ENCODE assay signal across 8 mouse cellular contexts in the genomic region with DNA sequence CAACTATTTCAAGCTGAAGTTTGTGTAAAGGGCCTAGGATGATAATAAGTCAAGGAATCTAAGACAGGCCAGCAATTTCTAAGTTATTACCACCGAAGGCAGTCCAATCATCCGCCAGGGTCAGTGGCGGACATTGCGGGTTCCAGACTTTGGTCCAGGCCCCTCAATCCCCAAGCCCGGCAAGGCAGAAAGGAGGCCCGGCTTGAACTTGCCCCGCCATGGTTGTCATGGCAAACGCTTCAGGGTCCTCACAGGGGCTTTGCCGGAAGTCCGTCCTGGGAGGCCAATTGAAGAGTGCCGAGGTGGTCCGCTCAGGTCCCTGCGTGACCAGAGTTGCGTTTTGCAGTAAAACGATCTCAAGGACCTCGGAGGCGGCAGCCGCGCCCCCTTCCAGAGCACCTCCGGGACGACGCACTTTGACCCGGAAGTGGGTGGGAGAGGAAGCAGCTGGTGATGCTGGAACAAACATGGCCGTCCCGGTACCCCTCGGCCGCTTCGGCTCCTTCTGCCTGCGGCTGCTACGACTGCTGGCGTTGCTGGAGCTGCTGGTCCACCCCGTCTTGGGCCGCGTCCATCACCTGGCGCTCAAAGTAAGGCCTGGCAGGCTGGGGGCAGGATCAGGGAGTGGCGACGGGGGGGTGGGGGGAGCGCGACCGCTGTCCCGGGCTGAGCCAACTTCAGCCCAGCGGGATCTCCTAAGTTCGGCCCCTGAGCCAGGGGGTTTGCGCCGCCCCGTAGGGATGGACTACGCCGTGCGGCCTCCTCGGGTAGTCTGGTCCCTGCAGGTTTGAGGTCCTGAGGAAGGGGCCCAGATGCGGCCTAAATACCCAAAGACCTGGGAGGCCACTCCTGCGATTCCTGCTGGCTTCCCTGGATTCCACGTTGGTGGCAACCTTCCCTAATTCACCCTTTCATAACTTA. TPM values are rescaled to one million over a fixed set of nuclear protein-coding genes. Genes with fewer than 3 reads are reported as not detected.
DNase-seq lines count a peak whose midpoint lies in the region; ATAC-seq and TF ChIP-seq lines count a peak whose summit lies in the region.

A gene (plus strand): TSS at position 425 of the 921 bp plus-strand sequence.

- H3K9me3 ChIP-seq in E14TG2a.4 (ENCODE audit: low read length), result no peaks in the 10 kb centered on the region
- no peaks in the 10 kb centered on the region for H3K9me3 ChIP-seq in forebrain, embryonic 12.5 days
- no peaks in the 10 kb centered on the region for H3K9me3 ChIP-seq in heart, postnatal 0 days (replicated peaks; ENCODE audit: control insufficient read depth, low read length)
- H3K9me3 ChIP-seq in neural tube, embryonic 15.5 days (replicated peaks), result no peaks in the 10 kb centered on the region

- TF ChIP-seq EP300 in heart, postnatal 0 days (IDR thresholded peaks at IDR 0.05; ENCODE audit: low read depth), result no peak

- peak; percentile 91 for ATAC-seq in forebrain, embryonic 12.5 days (ENCODE audit: low FRiP score)
- peak; percentile 90 for ATAC-seq in heart, postnatal 0 days (ENCODE audit: insufficient read depth, low read depth)
- peak; percentile 96 for ATAC-seq in neural tube, embryonic 15.5 days (ENCODE audit: low FRiP score)

- under 1% methylated on average over 53 of the region's 53 CpGs for WGBS in forebrain, embryonic 12.5 days
- WGBS in heart, postnatal 0 days, result under 1% methylated on average over 51 of the region's 53 CpGs
- WGBS in neural tube, embryonic 15.5 days, result under 1% methylated on average over 52 of the region's 53 CpGs

- H3K27me3 ChIP-seq in E14TG2a.4 (ENCODE audit: insufficient read depth, low read length), result no peaks in the 10 kb centered on the region
- no peaks in the 10 kb centered on the region for H3K27me3 ChIP-seq in forebrain, embryonic 12.5 days
- H3K27me3 ChIP-seq in heart, postnatal 0 days (ENCODE audit: control insufficient read depth, insufficient read depth, low read length), result no peaks in the 10 kb centered on the region
- no peaks in the 10 kb centered on the region for H3K27me3 ChIP-seq in neural tube, embryonic 15.5 days (replicated peaks)

- DNase-seq in c-Kit-positive CD71-positive TER-119-negative erythroid progenitor cells, embryonic 14.5 days (ENCODE audit: low read depth), result peak; percentile 74
- DNase-seq in heart, postnatal 0 days (ENCODE audit: low spot score), result peak; percentile 88
- DNase-seq in kidney, postnatal 4 days, result peak; percentile 92 to 94
- DNase-seq in lung, adult 18-20 months, result peak; percentile 86 to 88
- peak; percentile 86 for DNase-seq in testis, postnatal 14 days (ENCODE audit: low spot score)

- peaks cover 58% of the 10 kb centered on the region for H3K4me1 ChIP-seq in E14TG2a.4 (replicated peaks; ENCODE audit: low read depth, low read length)
- peaks cover 26% of the 10 kb centered on the region for H3K4me1 ChIP-seq in forebrain, embryonic 12.5 days
- H3K4me1 ChIP-seq in heart, postnatal 0 days (ENCODE audit: control insufficient read depth, insufficient read depth), result peaks cover 16% of the 10 kb centered on the region
- peaks cover 28% of the 10 kb centered on the region for H3K4me1 ChIP-seq in neural tube, embryonic 15.5 days

- H3K4me2 ChIP-seq in forebrain, embryonic 12.5 days, result peak within 1 kb of the TSS; percentile 82
- peak within 1 kb of the TSS; percentile 88 for H3K4me2 ChIP-seq in heart, postnatal 0 days (ENCODE audit: low read depth, low read length)
- H3K4me2 ChIP-seq in neural tube, embryonic 15.5 days, result peak within 1 kb of the TSS; percentile 80

- peaks cover 47% of the 10 kb centered on the region for H3K36me3 ChIP-seq in E14TG2a.4 (ENCODE audit: insufficient read depth, low read length)
- no peaks in the 10 kb centered on the region; the same call in 1 of the 2 replicates for H3K36me3 ChIP-seq in forebrain, embryonic 12.5 days (replicated peaks)
- peaks cover 27% of the 10 kb centered on the region for H3K36me3 ChIP-seq in heart, postnatal 0 days (replicated peaks; ENCODE audit: control insufficient read depth, insufficient read depth, low read length)
- peaks cover 22% of the 10 kb centered on the region for H3K36me3 ChIP-seq in neural tube, embryonic 15.5 days

- H3K4me3 ChIP-seq in E14TG2a.4 (replicated peaks; ENCODE audit: low read length), result peak within 1 kb of the TSS; percentile 95
- H3K4me3 ChIP-seq in forebrain, embryonic 12.5 days (replicated peaks), result peak within 1 kb of the TSS; percentile 95
- H3K4me3 ChIP-seq in heart, postnatal 0 days (ENCODE audit: low read depth, low read length), result peak within 1 kb of the TSS; percentile 94
- peak within 1 kb of the TSS; percentile 75 for H3K4me3 ChIP-seq in neural tube, embryonic 15.5 days (replicated peaks)

- H3K27ac ChIP-seq in forebrain, embryonic 12.5 days, result peak within 1 kb of the TSS; percentile 74
- H3K27ac ChIP-seq in heart, postnatal 0 days (ENCODE audit: low read depth), result peak within 1 kb of the TSS; percentile 81
- H3K27ac ChIP-seq in neural tube, embryonic 15.5 days (replicated peaks), result peak within 1 kb of the TSS; percentile 85

- TF ChIP-seq CTCF in E14TG2a.4 (conservative IDR thresholded peaks at IDR 0.05; ENCODE audit: low read length), result no peak
- TF ChIP-seq CTCF in heart, postnatal 0 days (IDR thresholded peaks at IDR 0.05; ENCODE audit: low read depth), result no peak

- H3K9ac ChIP-seq in forebrain, embryonic 12.5 days, result peak within 1 kb of the TSS; percentile 92
- peak within 1 kb of the TSS; percentile 81 for H3K9ac ChIP-seq in heart, postnatal 0 days (replicated peaks; ENCODE audit: low read depth, low read length)
- peak within 1 kb of the TSS; percentile 78 for H3K9ac ChIP-seq in neural tube, embryonic 15.5 days (replicated peaks)

RNA-seq across cellular contexts. Expression of the gene that starts here (rescaled TPM):
- polyA plus RNA-seq in forebrain, embryonic 12.5 days (2016; fragmentation: Nextera tagmentation; extraction: Ambion mirVana), result 38.8 and 41.4 TPM in 2 replicates
- total RNA-seq in heart, postnatal 0 days (2014; rRNA removed; ENCODE audit: low replicate concordance), result 42.2 and 69.4 TPM in 2 replicates
- 19.1 and 20.3 TPM in 2 replicates for polyA plus RNA-seq in heart, postnatal 0 days (2015; fragmentation: Nextera tagmentation; extraction: Ambion mirVana)
- 33.7 and 36.3 TPM in 2 replicates for polyA plus RNA-seq in neural tube, embryonic 15.5 days (2015; fragmentation: Nextera tagmentation; extraction: Ambion mirVana)

Comparison
In these comparisons a context has a peak if more than half of its experiments do, and no peak if none do; other contexts are left out.
1. Peak in every context shown above with its lines: DNase-seq, ATAC-seq, H3K4me3 ChIP-seq and H3K27ac ChIP-seq.